8 mouse cellular contexts compared by ENCODE assay signal in the genomic region with DNA sequence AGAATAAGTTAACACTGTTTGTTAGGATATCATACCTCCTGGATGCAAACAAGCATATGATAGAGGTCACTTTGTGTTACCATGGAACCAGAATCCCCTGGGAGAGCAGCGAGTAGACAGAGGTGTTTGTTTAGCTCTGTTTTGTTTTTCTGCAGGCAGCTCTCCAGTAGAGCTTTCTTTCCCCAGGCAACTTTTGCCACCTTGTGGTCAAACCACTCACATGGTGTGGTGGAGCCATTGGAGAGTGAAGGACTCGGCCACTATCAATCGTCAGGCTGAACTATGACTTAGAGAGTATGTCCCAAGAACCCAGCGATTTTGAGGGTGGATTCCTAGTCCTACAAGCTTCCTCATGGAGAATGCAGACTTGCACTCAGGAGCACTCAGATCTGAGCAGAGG.
DNase-seq lines count a peak whose midpoint lies in the region; ATAC-seq and TF ChIP-seq lines count a peak whose summit lies in the region.
"Had no signal": no experiment of that assay in that cellular context is flagged by ENCODE, and none has a peak within 500 bp of the region (broad histone marks: within the 10 kb centered on the region; RNA-seq: fewer than 3 reads in every experiment).

No protein-coding gene starts in this region.

- no peaks in the 10 kb centered on the region for H3K4me1 ChIP-seq in heart, embryonic 12.5 days (replicated peaks)
- no peaks in the 10 kb centered on the region for H3K4me1 ChIP-seq in CH12.LX (ENCODE audit: control insufficient read depth in 1 of 2, insufficient read depth in 2 of 2)
- peaks cover 13% of the 10 kb centered on the region; the same call in 1 of the 2 replicates for H3K4me1 ChIP-seq in limb, embryonic 10.5 days

- no peak overlapping the region for H3K9ac ChIP-seq in heart, embryonic 12.5 days
- H3K9ac ChIP-seq in CH12.LX (ENCODE audit: insufficient read depth, low read depth) = no peak overlapping the region

- peak; percentile 0 to 3 for DNase-seq in heart, postnatal 10 days
- DNase-seq in CH12.LX (ENCODE audit: extremely low read depth) (peak; percentile 8), R1 (ENCODE audit: low read depth, low spot score) (peak; percentile 30)
- peak; percentile 42 for DNase-seq in limb, embryonic 10.5 days (ENCODE audit: low spot score)
- no peak for DNase-seq in right cerebral cortex, postnatal 36 days (ENCODE audit: low spot score in 2 of 2)
- DNase-seq in layer of hippocampus, postnatal 14 days (ENCODE audit: low spot score in 2 of 2) = no peak
- DNase-seq: thymus, postnatal 14 days had no signal

- WGBS in heart, embryonic 12.5 days = 33% methylated on average over 4 of the region's 4 CpGs
- 58% methylated on average over 4 of the region's 4 CpGs for WGBS in limb, embryonic 10.5 days

- no peak overlapping the region for H3K27ac ChIP-seq in heart, embryonic 12.5 days (ENCODE audit: poor library complexity, severe bottlenecking)
- no peak overlapping the region for H3K27ac ChIP-seq in CH12.LX (ENCODE audit: insufficient read depth, low read depth)
- no peak overlapping the region for H3K27ac ChIP-seq in limb, embryonic 10.5 days

- no peaks in the 10 kb centered on the region for H3K27me3 ChIP-seq in heart, embryonic 12.5 days (replicated peaks)
- no peaks in the 10 kb centered on the region for H3K27me3 ChIP-seq in CH12.LX (replicated peaks)
- no peaks in the 10 kb centered on the region for H3K27me3 ChIP-seq in limb, embryonic 10.5 days (ENCODE audit: low read depth, poor library complexity, severe bottlenecking)

- no peaks in the 10 kb centered on the region for H3K9me3 ChIP-seq in heart, embryonic 12.5 days (replicated peaks)
- H3K9me3 ChIP-seq in CH12.LX (replicated peaks; ENCODE audit: low read length) = no peaks in the 10 kb centered on the region
- no peaks in the 10 kb centered on the region for H3K9me3 ChIP-seq in limb, embryonic 10.5 days (replicated peaks)

- no peak for TF ChIP-seq EP300 in CH12.LX (IDR thresholded peaks at IDR 0.05; ENCODE audit: low read length)

- H3K4me3 ChIP-seq in heart, embryonic 12.5 days = no peak overlapping the region
- H3K4me3 ChIP-seq in CH12.LX (replicated peaks in 1 of 3; ENCODE audit: low read depth in 2 of 3, low read length in 2 of 3, poor library complexity in 1 of 3) = no peak overlapping the region
- no peak overlapping the region for H3K4me3 ChIP-seq in limb, embryonic 10.5 days

- TF ChIP-seq CTCF in CH12.LX (conservative IDR thresholded peaks at IDR 0.05 in 1 of 2, IDR thresholded peaks at IDR 0.05 in 1 of 2; ENCODE audit: low read depth in 2 of 2, low read length in 2 of 2) = peak in 1 of 2 experiments; percentile 62; a peak in 2 of 4 replicates

- H3K4me2 ChIP-seq in heart, embryonic 12.5 days = no peak overlapping the region
- H3K4me2 ChIP-seq in CH12.LX (ENCODE audit: insufficient read depth, low read depth, poor library complexity, severe bottlenecking) = no peak overlapping the region

- peak; percentile 64 for TF ChIP-seq RAD21 in CH12.LX (IDR thresholded peaks at IDR 0.05; ENCODE audit: low read depth, low read length)

- ATAC-seq in heart, embryonic 12.5 days (ENCODE audit: insufficient number of reproducible peaks, low FRiP score) = no peak

- no peaks in the 10 kb centered on the region for H3K79me2 ChIP-seq in CH12.LX (replicated peaks; ENCODE audit: control insufficient read depth, extremely low read depth, insufficient read depth, poor library complexity, severe bottlenecking)

- in situ Hi-C loops in CH12.LX (cut with MboI; ENCODE audit: low pct_ligation_motif_present, low pct_unique_long_range_greater_than_20kb, low sequenced_read_pairs) = no loop called here

- intact Hi-C loops in heart, postnatal 10 days (cut with DNase I) = no loop called here

- dilution Hi-C loops in CH12.LX (cut with MboI; ENCODE audit: extremely low pct_ligation_motif_present, extremely low pct_unique_long_range_greater_than_20kb, low sequenced_read_pairs) = no loop called here

- no peaks in the 10 kb centered on the region for H3K36me3 ChIP-seq in heart, embryonic 12.5 days
- H3K36me3 ChIP-seq in CH12.LX (replicated peaks in 1 of 2; ENCODE audit: control insufficient read depth in 1 of 2, insufficient read depth in 1 of 2, low read length in 1 of 2) = no peaks in the 10 kb centered on the region
- no peaks in the 10 kb centered on the region for H3K36me3 ChIP-seq in limb, embryonic 10.5 days

- TF ChIP-seq POLR2A in CH12.LX (IDR thresholded peaks at IDR 0.05; ENCODE audit: low read depth, low read length) = no peak

TF ChIP-seq in CH12.LX, 34 proteins besides CTCF, POLR2A, EP300 and RAD21:
- peak; percentile 50 for TF ChIP-seq SMC3 (IDR thresholded peaks at IDR 0.05; ENCODE audit: low read depth, low read length)
- TF ChIP-seq POLR2AphosphoS2 (IDR thresholded peaks at IDR 0.05; ENCODE audit: low read depth, low read length) = no peak
TF ChIP-seq in CH12.LX: peak in this region for 1.

Comparison
In these comparisons a context has a peak if more than half of its experiments do, and no peak if none do; other contexts are left out.
1. DNase-seq: peak in heart, postnatal 10 days (2 of 2), CH12.LX (single experiment), R1 (single experiment) and limb, embryonic 10.5 days (single experiment); none in right cerebral cortex, postnatal 36 days (0 of 2) and layer of hippocampus, postnatal 14 days (0 of 2).